Mouse (Mus musculus): Measurements from ENCODE around the gene Srcap.

DNA sequence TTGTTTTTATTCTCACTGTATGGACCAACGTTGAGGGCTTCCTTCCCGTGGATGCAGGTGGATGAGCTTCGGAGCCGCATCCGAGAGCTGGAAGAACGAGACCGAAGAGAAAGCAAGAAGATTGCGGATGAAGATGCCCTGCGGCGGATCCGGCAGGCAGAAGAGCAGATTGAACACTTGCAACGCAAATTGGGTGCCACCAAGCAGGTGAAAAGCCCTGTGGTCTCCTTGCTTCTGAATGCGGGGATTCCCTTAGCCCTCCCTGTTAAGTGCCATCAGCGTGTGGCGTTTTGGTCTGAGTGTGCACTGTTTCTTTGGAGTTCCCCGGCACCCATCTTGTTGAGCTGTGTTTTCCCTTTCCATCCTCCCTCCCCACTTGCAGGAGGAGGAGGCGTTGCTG is 85.0 kb downstream of the Srcap start:
- TF ChIP-seq CTCF (IDR thresholded peaks at IDR 0.05; ENCODE audit: low read depth, low read length) (no peak), POLR2A (IDR thresholded peaks at IDR 0.05; ENCODE audit: insufficient read depth, low read length) (no peak), EP300 (IDR thresholded peaks at IDR 0.05; ENCODE audit: insufficient read depth, low read depth, low read length) (no peak)
